Mouse (Mus musculus) ES-E14 (cell line): ENCODE data around the gene Brinp3.

Experiments
- CHD2 ChIP-seq: IDR thresholded peaks from 2 replicates; pipeline ENCODE4 v1.6.1; 2014; ENCODE audit warnings: mild to moderate bottlenecking, low read depth, low read length, inconsistent platforms
- HCFC1 ChIP-seq: IDR thresholded peaks from 2 replicates; pipeline ENCODE4 v1.6.1; 2012; ENCODE audit warnings: low read length, inconsistent platforms, borderline replicate concordance; ENCODE audit not compliant: insufficient read depth
- MAFK ChIP-seq: IDR thresholded peaks from 2 replicates; pipeline ENCODE4 v1.6.1; 2014; ENCODE audit warnings: mild to moderate bottlenecking, low read depth, low read length, inconsistent platforms; ENCODE audit not compliant: insufficient read depth
- ZC3H11A ChIP-seq: IDR thresholded peaks from 2 replicates; pipeline ENCODE4 v1.6.1; 2012; ENCODE audit warnings: low read depth, mild to moderate bottlenecking, inconsistent platforms, low read length, borderline replicate concordance
- ZNF384 ChIP-seq: IDR thresholded peaks from 2 replicates; pipeline ENCODE4 v1.6.1; 2012; ENCODE audit warnings: low read depth, low read length, inconsistent platforms

DNA sequence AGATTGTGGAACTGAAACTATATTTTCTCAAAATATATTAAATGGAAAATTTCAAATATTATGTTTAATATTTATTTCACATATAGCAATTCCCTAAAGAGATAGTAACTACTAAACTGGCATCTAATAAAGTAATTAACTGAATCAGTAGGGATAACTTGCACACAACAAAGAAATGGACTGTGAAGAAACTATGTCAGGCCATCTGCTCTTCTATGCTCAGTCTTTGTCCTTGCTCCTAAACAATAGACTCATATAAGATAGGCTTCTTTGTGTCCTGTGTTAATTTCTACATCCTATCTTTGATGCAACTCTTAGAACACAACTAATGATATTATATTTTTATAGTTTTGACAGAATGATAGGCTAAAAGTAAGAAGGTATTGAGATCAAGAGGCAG, 256.5 kb downstream of the Brinp3 start:
- TF ChIP-seq ZNF384, result no peak
- no peak for TF ChIP-seq CHD2
- TF ChIP-seq HCFC1, result no peak
- no peak for TF ChIP-seq MAFK
- TF ChIP-seq ZC3H11A, result no peak
